Mouse (Mus musculus) erythroblast, embryonic 14.5 days (primary cell): Measurements from ENCODE around the gene Arpc1a.

Experiments used
- GATA1 ChIP-seq: IDR thresholded peaks from 2 replicates; pipeline ENCODE4 v1.6.1; 2012; ENCODE audit warnings: low read length, inconsistent platforms, mixed read lengths
- TAL1 ChIP-seq: IDR thresholded peaks from 3 replicates; pipeline ENCODE4 v1.6.1; 2012; ENCODE audit warnings: low read length, inconsistent platforms, mixed read lengths

- TF ChIP-seq GATA1 (no peak), TAL1 (no peak)
These were observed 33.3 kb downstream of the Arpc1a start for GRCm38 (mm10) chr5:145116916-145117315.
